Mouse (Mus musculus): ENCODE data around the gene Luzp1.

The Luzp1 gene

DNA sequence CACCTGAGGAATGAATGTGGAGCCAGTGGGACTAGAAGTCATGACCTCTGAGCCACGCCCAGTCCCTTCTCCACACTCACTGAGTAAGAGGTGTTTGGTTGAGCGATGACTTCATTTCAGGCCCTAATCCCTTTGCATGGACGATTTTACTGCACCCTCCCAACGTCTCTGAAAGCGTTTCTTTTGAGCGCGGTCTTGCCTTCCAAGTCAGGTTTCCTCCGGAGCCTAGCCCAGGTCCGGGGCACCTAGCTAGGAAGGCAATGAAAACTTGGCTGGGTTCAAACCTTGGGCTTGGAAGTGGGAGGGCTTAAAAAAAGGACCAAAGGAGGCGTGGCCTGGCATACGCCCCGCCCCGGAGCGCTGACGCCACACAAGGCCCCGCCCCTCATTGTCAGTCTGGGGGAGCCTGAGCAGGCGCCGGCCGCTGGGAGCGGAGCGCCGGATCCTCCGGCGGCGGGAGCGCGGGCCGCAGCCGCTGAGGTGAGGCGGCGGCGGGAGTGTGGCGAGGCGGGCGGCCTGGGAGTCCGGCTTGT lies at the start of gene Luzp1:
Gene Luzp1, plus strand, starts transcription at position 391 of the 533 bp plus-strand sequence.
- DNase-seq (ENCODE audit: low read depth in 2 of 2, low spot score in 2 of 2) = peak; percentile 76 to 86

DNA sequence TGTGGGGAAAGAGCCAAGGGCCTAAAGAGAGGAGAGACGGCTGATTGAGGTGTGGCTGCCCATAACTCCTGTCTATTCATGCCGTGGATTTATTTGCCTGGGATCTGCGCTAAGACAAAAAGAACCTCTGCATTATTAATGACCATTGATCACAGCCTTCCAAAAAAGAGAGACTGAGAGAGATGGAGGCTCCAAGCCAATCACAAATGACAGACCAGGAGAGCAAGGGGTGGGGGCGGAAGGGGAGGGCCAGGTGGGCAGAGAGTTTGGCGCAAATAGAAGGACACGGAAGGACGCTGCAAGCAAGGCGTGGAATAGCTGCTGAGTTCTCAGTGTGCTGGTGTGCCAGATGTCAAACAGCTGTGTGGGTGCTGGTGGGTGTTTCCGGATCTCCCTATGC lies 46.3 kb upstream of the Luzp1 start, which contains the start of gene Htr1d:
Gene Htr1d, plus strand, starts transcription at position 301 of the 400 bp plus-strand sequence.
- DNase-seq (ENCODE audit: low read depth in 2 of 2, low spot score in 2 of 2) = no peak

DNA sequence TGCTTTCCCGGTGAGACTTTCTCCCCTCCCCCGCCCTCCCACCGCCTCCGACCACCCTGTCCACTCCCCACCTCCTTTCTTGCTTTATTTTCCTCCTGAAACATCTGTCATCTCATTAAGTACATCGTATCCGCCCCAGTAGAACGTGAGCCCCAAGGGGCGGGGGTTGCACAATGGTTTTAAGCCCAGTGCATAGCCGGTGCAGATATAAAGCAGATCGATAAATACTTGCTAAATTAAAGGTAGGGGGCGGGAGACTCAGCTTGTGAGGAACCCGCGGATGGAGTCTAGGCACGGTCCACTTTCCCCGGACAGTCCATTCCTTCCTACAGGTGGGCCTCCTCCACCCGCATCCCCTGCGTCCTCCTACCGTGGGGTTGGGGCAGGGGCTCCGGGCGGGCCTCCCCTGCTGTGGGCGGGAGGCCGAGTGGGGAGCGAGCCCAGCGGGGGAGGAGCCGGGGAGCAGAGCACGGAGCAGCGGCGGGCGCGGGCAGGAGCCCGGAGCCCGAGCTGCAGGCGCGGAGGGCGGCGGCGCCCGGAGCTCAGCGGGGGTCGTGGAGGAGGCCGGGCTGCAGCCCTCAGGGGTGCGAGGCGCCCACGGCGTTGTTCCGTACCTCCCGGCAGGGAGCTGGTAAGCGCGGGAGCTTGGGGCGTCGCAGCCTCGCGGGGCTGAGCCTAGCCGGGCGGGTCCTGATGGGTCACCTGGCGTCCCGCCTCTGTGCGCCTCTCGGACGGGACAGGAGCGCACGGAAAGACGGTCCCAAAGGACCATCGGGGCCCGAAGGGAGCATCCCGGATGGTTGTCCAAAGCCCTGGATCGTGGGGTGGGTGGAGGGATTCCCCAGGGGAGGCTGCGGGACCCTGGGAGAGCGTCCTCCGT lies 45.2 kb upstream of the Luzp1 start:
- no peak for DNase-seq (ENCODE audit: low read depth in 2 of 2, low spot score in 2 of 2)

DNA sequence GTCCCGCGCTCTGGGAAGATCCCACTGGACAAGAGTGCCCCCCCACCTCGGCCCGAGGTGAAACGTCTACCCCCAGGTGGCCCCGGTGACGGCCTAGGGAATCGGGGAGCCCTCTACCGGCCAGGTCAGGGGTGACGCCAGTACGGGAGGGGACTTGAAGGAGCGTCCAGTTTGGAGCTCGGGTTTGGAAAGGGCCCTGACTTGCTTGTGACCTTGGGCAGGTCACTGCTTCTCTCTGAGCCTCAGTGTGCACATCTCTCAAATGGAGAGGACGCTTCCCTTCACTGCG lies 44.6 kb upstream of the Luzp1 start:
- DNase-seq (ENCODE audit: low read depth in 2 of 2, low spot score in 2 of 2) = peak in 1 of 2 experiments; percentile 8

DNA sequence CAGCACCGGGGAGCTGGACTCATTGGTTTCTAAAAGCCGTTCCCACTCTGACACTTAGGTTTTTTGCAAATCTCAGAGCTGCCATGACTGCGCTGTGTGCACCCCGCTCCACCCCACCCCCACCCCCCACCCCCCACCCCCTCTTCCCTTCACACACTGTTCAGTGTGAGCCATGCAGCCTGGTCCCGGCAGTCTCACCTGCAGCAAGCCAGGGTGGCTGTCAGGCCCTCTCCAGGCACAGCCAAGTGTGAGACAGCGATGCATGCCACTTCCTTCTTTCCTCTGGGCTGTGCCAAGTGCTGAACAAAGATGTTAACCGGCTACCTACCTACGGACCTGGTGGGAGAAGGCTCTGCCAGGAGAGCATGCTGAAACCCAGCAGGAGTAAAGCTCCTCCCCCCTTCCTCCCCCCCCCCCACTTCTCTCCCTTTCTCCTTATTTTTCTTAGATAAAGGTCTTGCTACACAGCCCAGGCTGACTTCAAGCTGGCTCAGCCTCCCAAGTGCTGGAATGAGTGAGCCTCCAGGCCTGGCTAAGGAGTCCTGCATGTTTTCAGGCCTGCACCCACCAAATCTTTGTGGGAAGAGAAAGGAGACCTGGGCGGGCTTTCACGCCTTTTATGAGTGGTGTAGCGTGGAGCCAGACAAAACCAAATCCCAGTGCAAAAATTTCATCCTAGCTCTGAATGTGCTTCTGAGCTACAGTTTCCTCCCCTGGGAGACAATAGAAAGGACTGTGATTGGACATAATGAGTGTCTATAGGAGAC lies 38.8 kb upstream of the Luzp1 start:
- DNase-seq (ENCODE audit: low read depth in 2 of 2, low spot score in 2 of 2) = no peak

DNA sequence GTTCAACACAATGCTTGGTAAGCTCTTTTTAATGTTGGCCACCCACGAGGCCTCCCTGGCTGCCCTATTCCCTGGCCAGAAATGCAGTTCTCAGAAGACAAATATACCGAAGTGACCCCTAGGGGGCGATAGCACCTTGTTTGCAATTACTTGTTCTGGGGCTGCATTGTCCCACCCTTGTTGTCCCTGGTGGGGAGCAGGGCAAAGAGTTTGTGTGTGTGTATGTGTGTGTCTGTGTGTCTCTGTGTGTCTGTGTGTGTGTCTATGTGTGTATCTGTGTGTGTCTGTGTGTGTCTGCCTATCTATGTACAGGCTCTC lies 38.2 kb upstream of the Luzp1 start:
- peak; percentile 42 to 53 for DNase-seq (ENCODE audit: low read depth in 2 of 2, low spot score in 2 of 2)

DNA sequence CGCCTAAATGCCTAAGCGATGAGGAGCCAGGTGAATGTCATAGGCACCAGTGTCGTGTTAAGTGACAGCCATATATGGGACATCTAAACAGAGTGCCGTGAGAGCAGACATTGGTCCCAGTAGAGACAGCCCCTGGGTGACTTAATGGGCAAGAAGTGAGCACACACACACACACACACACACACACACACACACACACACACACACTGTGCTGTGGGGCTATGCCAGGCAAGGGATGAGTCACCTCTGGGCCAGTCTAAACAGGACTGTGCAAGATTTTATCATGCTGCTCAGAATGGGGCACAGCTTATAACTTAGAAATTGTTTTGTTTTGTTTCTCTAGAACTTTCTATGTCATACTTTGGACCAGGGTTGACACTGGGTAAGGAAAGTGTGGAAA lies 35.5 kb upstream of the Luzp1 start:
- no peak for DNase-seq (ENCODE audit: low read depth in 2 of 2, low spot score in 2 of 2)

DNA sequence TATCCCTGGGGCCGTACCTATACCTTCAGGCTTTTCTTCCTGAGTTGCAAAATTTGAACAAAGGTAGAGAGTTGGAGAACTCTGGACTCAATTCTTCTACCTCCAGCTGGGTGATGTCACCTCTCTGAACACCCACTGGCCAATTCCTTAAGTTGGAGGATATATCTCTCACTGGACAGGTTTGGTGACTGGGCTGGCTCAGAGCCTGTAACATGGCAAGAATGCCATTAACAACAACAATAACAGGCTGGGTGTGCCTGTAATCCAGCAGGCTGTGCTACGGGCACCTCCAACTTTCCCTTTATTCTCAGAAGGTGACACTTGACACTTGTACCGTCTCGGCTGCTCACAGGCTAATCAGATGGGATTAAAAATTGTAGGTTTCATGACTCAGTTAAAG lies 30.5 kb upstream of the Luzp1 start:
- no peak for DNase-seq (ENCODE audit: low read depth in 2 of 2, low spot score in 2 of 2)

DNA sequence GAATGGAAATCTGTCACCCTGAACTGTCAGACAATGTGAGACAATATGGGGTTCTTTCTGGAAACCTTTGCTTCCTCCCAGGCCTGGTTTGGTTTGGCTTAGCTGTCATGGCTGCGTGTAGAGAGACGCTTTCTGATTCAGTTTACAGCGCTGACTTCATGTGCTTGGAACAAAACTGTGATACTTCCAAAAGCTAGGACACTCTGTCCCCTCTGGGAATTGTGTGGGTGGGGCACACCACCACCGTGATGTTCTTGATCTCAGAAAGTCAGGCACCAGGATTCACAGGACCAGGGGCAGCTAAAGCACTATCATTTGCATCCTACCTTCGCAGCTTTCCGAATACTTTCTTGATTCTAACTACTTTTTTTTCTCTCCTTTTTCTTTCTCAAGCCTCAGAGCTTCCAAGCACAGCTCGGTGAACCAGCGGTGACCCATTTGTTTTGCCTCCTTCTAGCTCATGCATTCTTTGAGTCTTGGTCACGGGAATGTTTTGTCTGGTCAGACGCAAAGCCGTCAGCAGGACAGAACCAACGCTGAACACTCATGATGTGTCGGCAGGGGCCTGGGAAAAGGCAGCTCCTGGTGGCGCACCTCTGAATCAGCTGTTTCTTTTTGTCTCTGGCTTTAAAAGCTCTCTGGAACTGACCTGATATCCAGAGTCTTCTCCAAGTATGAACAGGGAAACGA lies 28.1 kb upstream of the Luzp1 start:
- DNase-seq (ENCODE audit: low read depth in 2 of 2, low spot score in 2 of 2) = no peak

DNA sequence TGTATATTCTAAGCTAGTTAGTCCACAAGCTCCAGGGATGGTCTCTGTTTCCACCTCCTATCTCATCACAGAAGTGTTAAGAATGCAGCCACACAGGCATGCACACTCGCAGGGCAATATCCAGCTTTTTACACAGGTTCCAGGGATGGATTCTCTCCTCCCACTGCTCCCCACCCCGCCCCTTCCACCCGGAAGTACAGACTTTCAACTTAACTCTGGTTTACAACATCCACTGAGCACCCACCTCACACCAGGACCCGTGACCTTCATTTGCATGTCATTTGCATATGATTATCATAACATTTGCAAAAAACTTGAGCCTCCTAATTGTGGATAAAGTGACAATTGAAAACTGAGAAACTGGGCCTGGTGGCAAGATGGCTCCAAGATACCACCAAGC lies 25.0 kb upstream of the Luzp1 start:
- no peak for DNase-seq (ENCODE audit: low read depth in 2 of 2, low spot score in 2 of 2)

DNA sequence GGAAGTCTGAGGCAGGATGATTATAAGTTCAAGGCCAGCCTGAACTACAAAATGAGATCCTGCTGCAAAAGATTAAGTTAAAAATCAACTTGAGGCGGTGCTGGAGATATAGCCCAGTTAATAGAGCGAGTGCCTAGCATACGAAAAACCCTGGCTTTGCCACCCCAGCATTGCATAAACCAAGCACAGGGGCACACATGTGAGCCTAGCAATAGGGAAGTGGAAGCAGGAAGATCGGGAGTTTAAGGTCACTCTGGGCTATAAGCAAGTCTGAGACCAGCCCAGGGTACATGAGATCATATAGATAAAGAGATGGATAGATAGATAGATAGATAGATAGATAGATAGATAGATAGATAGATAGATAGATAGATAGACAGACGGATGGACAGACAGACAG lies 19.8 kb upstream of the Luzp1 start:
- no peak for DNase-seq (ENCODE audit: low read depth in 2 of 2, low spot score in 2 of 2)

DNA sequence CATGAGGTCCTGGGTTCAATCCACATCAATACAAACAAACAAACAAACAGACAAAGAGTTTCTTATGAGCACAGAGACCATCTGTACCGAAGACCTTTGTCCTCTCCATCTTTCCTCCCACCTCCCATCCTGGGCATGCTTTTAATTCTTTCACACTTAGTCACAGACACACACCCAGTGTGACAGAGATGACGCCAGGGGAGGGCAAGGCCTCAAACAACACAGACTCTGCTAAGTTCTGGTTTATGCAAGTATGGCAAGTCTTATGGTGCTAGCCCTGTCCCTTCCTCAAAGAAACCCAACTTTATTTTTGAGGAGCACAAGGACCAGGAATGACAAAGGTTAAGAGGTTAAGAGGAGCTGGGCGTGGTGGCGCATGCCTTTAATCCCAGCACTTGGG lies 19.3 kb upstream of the Luzp1 start:
- no peak for DNase-seq (ENCODE audit: low read depth in 2 of 2, low spot score in 2 of 2)

DNA sequence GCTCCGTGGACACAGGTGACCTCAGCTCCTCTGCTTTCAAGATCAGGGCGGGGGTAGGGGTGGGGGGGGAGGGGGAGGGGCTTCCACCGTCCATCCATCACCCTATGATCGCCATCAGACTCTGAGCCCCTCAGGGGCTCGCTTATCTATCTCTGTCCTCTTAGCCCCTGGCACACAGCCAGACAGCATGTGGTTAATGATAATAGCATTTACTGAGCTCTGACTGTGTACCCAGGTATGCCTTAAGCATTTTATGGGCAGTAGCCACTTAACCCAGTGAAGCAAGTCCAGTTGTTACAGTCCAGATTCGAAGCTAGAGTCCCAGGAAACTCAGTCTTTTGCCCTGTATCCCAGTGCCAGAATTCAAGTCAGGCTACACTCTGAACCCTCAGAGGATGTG lies 18.0 kb upstream of the Luzp1 start:
- DNase-seq (ENCODE audit: low read depth in 2 of 2, low spot score in 2 of 2) = no peak

DNA sequence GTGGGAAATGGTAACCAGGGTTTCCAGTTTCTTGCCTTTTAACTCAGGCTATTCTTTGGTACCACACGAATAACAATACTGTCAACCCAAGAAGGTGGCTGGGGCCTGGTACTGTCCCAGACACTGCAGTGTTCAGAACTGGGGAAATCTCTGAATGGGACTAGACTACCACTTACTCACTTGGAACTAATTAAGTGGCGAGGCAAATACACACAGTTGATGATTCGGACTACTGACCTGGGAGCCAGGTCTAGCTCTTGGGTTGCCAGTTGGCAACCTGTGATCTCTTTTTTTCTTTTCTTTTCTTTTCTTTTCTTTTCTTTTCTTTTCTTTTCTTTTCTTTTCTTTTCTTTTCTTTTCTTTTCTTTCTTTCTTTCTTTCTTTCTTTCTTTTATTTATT lies 17.3 kb upstream of the Luzp1 start:
- DNase-seq (ENCODE audit: low read depth in 2 of 2, low spot score in 2 of 2) = no peak

DNA sequence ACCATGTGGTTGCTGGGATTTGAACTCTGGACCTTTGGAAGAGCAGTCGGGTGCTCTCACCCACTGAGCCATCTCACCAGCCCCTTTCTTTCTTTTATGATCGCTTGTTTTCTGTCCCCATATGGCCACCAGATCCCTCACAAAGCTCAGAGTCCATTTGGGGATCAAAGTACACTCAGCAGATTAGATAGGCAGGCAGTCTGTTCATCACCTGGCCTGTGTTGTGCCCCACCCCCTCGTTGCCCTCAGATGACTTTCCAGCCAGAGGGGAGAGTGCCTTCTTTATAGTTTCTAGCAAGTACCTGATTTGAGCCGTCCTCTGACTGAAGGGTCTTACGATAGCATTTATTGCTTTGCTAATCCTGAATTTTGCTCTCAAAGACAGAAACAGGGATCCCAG lies 16.8 kb upstream of the Luzp1 start:
- DNase-seq (ENCODE audit: low read depth in 2 of 2, low spot score in 2 of 2) = no peak

DNA sequence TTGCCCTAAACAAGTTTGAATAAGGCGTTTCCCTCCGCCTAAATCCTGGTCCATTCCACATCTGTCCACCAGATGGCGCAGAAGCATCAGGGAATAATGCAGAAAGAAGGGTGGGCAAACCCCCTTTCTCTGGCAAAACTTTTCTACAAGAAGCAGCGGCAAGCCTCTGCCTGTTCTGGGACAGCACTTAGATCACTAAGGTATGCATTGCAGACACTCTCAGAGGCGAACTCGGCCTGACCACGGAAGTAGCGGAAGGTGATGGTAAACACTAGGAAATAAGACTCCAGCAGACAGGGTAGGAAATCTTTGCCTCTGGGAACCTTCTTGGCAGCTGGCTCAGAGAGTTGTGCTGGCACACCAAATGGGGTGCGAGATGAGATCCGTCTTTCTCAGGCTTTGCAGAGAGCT lies 14.7 kb upstream of the Luzp1 start:
- DNase-seq (ENCODE audit: low read depth in 2 of 2, low spot score in 2 of 2) = peak; percentile 65 to 67

DNA sequence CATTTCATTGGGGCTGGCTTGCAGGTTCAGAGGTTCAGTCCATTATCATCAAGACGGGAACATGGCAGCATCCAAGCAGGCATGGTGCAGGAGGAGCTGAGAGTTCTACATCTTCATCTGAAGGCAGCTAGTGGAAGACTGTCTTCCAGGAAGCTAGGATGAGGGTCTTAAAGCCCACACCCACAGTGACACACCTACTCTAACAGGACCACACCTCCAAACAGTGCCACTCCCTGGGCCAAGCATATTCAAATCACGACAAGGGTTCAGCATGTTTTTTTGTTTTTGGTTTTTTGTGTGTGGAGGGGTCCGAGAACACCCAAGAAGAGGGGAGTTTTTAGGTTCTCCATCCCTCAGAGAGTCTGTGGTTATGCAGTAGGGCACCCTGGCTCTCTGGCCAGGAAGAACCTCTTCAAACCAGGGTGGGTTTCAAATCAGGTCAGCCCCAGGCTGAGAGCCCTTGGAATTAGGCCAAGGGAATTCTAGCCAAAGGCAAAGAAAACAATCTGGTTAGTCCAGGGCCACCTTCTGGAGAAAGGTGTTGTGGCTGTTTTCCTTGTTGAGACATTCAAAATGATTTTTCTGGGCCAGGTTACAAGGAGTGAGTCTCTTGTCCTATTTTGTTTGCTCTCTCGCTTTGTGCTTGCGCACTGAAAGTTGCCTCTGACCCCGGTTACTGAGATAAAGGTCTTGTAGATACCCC lies 12.9 kb upstream of the Luzp1 start:
- DNase-seq (ENCODE audit: low read depth in 2 of 2, low spot score in 2 of 2) = no peak

DNA sequence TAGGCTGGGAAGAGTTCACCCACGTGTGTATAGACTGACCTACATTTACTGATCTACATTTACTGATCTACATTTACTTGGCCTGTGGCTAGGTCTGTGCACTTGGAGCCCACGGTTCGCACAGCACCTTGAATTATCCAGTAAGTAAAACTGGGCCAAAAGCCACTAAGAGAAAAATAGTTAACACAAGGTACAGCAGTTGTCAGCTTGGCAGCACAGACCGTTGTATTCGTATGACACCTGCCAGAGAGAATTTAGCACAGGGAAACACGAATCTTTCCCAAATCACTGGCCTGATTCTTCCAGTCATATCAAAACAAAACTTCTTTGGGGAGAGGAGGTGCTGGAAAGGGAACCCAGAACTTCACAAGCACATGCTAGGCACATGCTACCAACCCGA lies 11.3 kb upstream of the Luzp1 start:
- DNase-seq (ENCODE audit: low read depth in 2 of 2, low spot score in 2 of 2) = no peak

DNA sequence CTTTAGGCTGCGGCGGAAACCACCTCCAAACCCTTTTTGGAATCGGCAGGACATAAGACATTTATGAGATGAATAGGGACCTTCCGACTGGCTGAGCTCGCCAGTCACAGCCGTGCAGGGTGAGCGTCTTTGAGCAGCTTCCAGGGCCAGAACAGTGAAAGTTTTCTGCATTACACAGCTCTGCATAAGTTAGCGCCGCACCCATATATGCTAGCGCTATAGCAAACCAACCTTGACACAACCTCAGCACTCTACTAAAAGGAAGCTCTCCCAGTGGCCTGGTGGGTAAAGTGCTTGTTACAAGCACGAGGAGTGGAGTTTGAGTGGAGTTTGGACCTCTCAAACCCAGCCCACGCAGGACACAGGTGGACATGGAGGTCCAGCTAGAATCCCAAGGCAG lies 10.4 kb upstream of the Luzp1 start:
- no peak for DNase-seq (ENCODE audit: low read depth in 2 of 2, low spot score in 2 of 2)

DNA sequence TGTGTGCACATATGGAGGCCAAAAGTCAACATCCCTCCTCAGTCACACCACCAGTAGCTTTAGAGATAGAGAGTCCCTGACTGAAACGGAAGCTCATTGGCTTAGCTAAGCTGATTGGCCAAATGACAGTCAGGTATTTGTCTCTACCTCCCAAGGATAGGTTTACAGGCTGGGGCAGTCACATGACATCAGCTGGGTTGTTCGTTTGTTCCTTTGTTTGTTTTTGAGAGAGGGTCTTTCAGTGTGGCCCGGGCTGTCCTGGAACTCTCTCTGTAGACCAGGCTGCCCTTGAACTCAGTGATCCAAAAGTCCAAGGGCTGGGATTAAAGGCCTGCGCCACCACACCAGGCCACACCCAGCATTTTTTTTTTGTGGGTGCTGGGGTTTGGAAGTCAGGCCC lies 8.4 kb upstream of the Luzp1 start:
- no peak for DNase-seq (ENCODE audit: low read depth in 2 of 2, low spot score in 2 of 2)

DNA sequence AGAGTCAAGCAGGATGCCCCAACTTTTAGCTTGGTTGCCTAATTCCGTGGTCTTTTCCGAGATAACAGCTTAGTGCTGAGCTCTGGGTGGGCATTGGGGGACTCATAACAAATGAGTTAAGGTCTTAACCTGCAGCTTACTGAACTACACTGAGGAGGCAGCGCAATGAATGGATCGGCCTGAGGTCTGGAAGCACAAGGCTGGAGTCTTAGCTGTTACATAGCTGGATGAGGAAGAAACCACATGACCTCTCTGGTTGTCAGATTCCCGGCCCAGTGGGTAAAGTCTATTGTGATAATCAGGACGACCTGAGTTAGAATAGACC lies 7.8 kb upstream of the Luzp1 start:
- no peak for DNase-seq (ENCODE audit: low read depth in 2 of 2, low spot score in 2 of 2)
